Comparison of ENCODE assay signal across 9 mouse cellular contexts in the genomic region with DNA sequence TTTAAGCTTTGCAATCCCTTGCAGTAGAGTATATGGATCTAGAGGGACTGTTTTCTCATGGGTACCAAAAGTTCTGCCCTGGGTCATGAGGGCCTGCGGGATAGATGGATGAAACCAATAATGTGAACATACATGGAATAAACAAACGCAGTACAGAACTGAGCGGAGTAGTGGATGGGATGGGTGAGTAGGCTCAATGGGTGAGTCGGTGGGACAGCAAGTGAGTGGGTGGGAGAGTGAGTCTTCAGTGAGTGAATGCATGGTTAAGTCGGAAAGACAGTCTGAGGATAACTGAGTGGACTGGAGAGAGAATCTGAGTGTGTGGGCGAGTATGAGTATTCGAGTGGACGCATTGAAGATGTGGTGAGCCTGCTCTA. TPM values are rescaled to one million over a fixed set of nuclear protein-coding genes. Genes with fewer than 3 reads are reported as not detected.
A peak's percentile ranks its signal among the peaks of the same experiment; 100 is the strongest.
DNase-seq lines count a peak whose midpoint lies in the region; ATAC-seq and TF ChIP-seq lines count a peak whose summit lies in the region.
"Had no signal": no experiment of that assay in that cellular context is flagged by ENCODE, and none has a peak within 500 bp of the region (broad histone marks: within the 10 kb centered on the region; RNA-seq: fewer than 3 reads in every experiment).

No protein-coding gene starts in this region.

- peak overlapping the region; percentile 95 for H3K4me2 ChIP-seq in heart, embryonic 11.5 days

- peak overlapping the region; percentile 62 for H3K4me3 ChIP-seq in heart, embryonic 11.5 days (ENCODE audit: low read depth, low read length)
- peak overlapping the region; percentile 82 for H3K4me3 ChIP-seq in E14TG2a.4 (replicated peaks; ENCODE audit: low read length)
- peak overlapping the region; percentile 78 for H3K4me3 ChIP-seq in hindbrain, embryonic 10.5 days
- H3K4me3 ChIP-seq in midbrain, embryonic 10.5 days, result peak overlapping the region; percentile 85

- H3K36me3 ChIP-seq in heart, embryonic 11.5 days (ENCODE audit: control insufficient read depth, insufficient read depth, low read length), result no peaks in the 10 kb centered on the region
- no peaks in the 10 kb centered on the region for H3K36me3 ChIP-seq in E14TG2a.4 (ENCODE audit: insufficient read depth, low read length)
- H3K36me3 ChIP-seq in hindbrain, embryonic 10.5 days, result no peaks in the 10 kb centered on the region
- no peaks in the 10 kb centered on the region for H3K36me3 ChIP-seq in midbrain, embryonic 10.5 days

- WGBS in heart, embryonic 11.5 days (ENCODE audit: insufficient replicate concordance), result 32% methylated on average over 8 of the region's 8 CpGs
- 36% methylated on average over 8 of the region's 8 CpGs for WGBS in hindbrain, embryonic 10.5 days
- WGBS in midbrain, embryonic 10.5 days, result 47% methylated on average over 8 of the region's 8 CpGs

- DNase-seq in heart, postnatal 25 days (ENCODE audit: low spot score), result no peak
- DNase-seq in hindbrain, embryonic 10.5 days (ENCODE audit: low spot score), result no peak
- no peak for DNase-seq in midbrain, embryonic 10.5 days (ENCODE audit: low spot score)
- DNase-seq in adrenal gland, adult 8-10 months, result no peak
- DNase-seq in ovary, postnatal 36 days (ENCODE audit: low spot score), result no peak

- intact Hi-C loops in heart, postnatal 25 days (cut with DNase I), result no loop called here

- peaks cover 3% of the 10 kb centered on the region; the same call in 1 of the 2 replicates for H3K4me1 ChIP-seq in heart, embryonic 11.5 days (ENCODE audit: control insufficient read depth, insufficient read depth, low read length)
- peaks cover 13% of the 10 kb centered on the region for H3K4me1 ChIP-seq in E14TG2a.4 (replicated peaks; ENCODE audit: low read depth, low read length)
- peaks cover 28% of the 10 kb centered on the region for H3K4me1 ChIP-seq in hindbrain, embryonic 10.5 days (replicated peaks)
- H3K4me1 ChIP-seq in midbrain, embryonic 10.5 days, result peaks cover 27% of the 10 kb centered on the region

- no peak for ATAC-seq in heart, embryonic 11.5 days (replicated peaks; ENCODE audit: insufficient number of reproducible peaks, low FRiP score, low TSS enrichment)
- ATAC-seq in erythroid progenitor cell, adult 5-6 weeks (replicated peaks; ENCODE audit: low FRiP score, poor library complexity, severe bottlenecking), result no peak

- TF ChIP-seq CTCF in E14TG2a.4 (conservative IDR thresholded peaks at IDR 0.05; ENCODE audit: low read length), result no peak

- no peak overlapping the region for H3K27ac ChIP-seq in heart, embryonic 11.5 days (ENCODE audit: low read depth, low read length)
- H3K27ac ChIP-seq in hindbrain, embryonic 10.5 days, result peak overlapping the region; percentile 87; the same call in 1 of the 2 replicates
- peak overlapping the region; percentile 83; the same call in 1 of the 2 replicates for H3K27ac ChIP-seq in midbrain, embryonic 10.5 days (replicated peaks)

- no peaks in the 10 kb centered on the region for H3K9me3 ChIP-seq in heart, embryonic 11.5 days (replicated peaks; ENCODE audit: control insufficient read depth, low read length)
- H3K9me3 ChIP-seq in E14TG2a.4 (ENCODE audit: low read length), result no peaks in the 10 kb centered on the region
- no peaks in the 10 kb centered on the region for H3K9me3 ChIP-seq in hindbrain, embryonic 10.5 days
- no peaks in the 10 kb centered on the region for H3K9me3 ChIP-seq in midbrain, embryonic 10.5 days (replicated peaks)

- peaks cover 26% of the 10 kb centered on the region for H3K27me3 ChIP-seq in heart, embryonic 11.5 days (ENCODE audit: control insufficient read depth, insufficient read depth, low read length)
- H3K27me3 ChIP-seq in E14TG2a.4 (ENCODE audit: insufficient read depth, low read length), result peaks cover 61% of the 10 kb centered on the region
- peaks cover 59% of the 10 kb centered on the region for H3K27me3 ChIP-seq in hindbrain, embryonic 10.5 days (ENCODE audit: insufficient read depth, poor library complexity, severe bottlenecking)
- H3K27me3 ChIP-seq in midbrain, embryonic 10.5 days (ENCODE audit: low read depth, poor library complexity, severe bottlenecking), result peaks cover 70% of the 10 kb centered on the region

- H3K9ac ChIP-seq in heart, embryonic 11.5 days (ENCODE audit: low read depth, low read length), result peak overlapping the region; percentile 68; the same call in 1 of the 2 replicates

RNA-seq across cellular contexts. Expression of gene Gxylt2, which starts 0.3 kb away (rescaled TPM):
- polyA plus RNA-seq in heart, embryonic 11.5 days (2014; fragmentation: Nextera tagmentation; extraction: Ambion mirVana), result 0.93 and 1.1 TPM in 2 replicates
- total RNA-seq in heart, postnatal 25 days (2021), result 1 to 10 TPM; 3.5 to 4.7 TPM
- polyA plus RNA-seq in hindbrain, embryonic 10.5 days (2016; fragmentation: Nextera tagmentation; extraction: Ambion mirVana), result 2.4 and 3.1 TPM in 2 replicates
- polyA plus RNA-seq in midbrain, embryonic 10.5 days (2016; fragmentation: Nextera tagmentation; extraction: Ambion mirVana), result 1.4 and 2.4 TPM in 2 replicates
- total RNA-seq in erythroid progenitor cell, adult 5-6 weeks (2015; ENCODE audit: low replicate concordance), result not detected in 2 replicates
- not detected in 2 replicates for total RNA-seq in erythroid progenitor cell, adult 5-6 weeks (2017; ENCODE audit: low replicate concordance)
- under 1 TPM; 0.18 to 0.90 (median 0.61) TPM for total RNA-seq in adrenal gland, adult 8-10 months (2022)
- polyA plus RNA-seq: erythroblast, embryonic 14.5 days had no signal

RNA-seq across cellular contexts. Expression of gene Shq1, which starts 33.2 kb away (rescaled TPM):
- polyA plus RNA-seq in heart, embryonic 11.5 days (2014; fragmentation: Nextera tagmentation; extraction: Ambion mirVana), result 10.6 and 13.1 TPM in 2 replicates
- total RNA-seq in heart, postnatal 25 days (2021), result 1 to 10 TPM; 2.8 to 3.2 TPM
- polyA plus RNA-seq in hindbrain, embryonic 10.5 days (2016; fragmentation: Nextera tagmentation; extraction: Ambion mirVana), result 19.1 and 21.2 TPM in 2 replicates
- 21.7 and 25.6 TPM in 2 replicates for polyA plus RNA-seq in midbrain, embryonic 10.5 days (2016; fragmentation: Nextera tagmentation; extraction: Ambion mirVana)
- total RNA-seq in erythroid progenitor cell, adult 5-6 weeks (2015; ENCODE audit: low replicate concordance), result under 0.01 and 1.7 TPM in 2 replicates
- 0.30 and 3.7 TPM in 2 replicates for total RNA-seq in erythroid progenitor cell, adult 5-6 weeks (2017; ENCODE audit: low replicate concordance)
- total RNA-seq in adrenal gland, adult 8-10 months (2022), result 10 to 100 TPM; 10.6 to 16.3 (median 13.1) TPM
